Mouse (Mus musculus): ENCODE results near the gene Rims4.

GRCm38 (mm10) chr2:163965706-163966105 lies 47.2 kb upstream of the Rims4 start:
- TF ChIP-seq CTCF (IDR thresholded peaks at IDR 0.05; ENCODE audit: insufficient read depth, low read length), result no peak
- no peak for TF ChIP-seq POLR2A (IDR thresholded peaks at IDR 0.05; ENCODE audit: borderline replicate concordance, extremely low read depth, low read depth, low read length)
